Mouse (Mus musculus): ENCODE data around the gene Prpf3.

GRCm38 (mm10) chr3:95882816-95883425, 27.2 kb upstream of the Prpf3 start:
- no peak for TF ChIP-seq POLR2A (IDR thresholded peaks at IDR 0.05; ENCODE audit: low read depth, low read length)
- TF ChIP-seq CTCF (IDR thresholded peaks at IDR 0.05; ENCODE audit: extremely low read depth, insufficient read length, insufficient replicate concordance, low read depth, low read length): peak; percentile 73; the same call in 1 of the 2 replicates
